Mouse (Mus musculus): ENCODE measurements around the gene Oas1e.

DNA sequence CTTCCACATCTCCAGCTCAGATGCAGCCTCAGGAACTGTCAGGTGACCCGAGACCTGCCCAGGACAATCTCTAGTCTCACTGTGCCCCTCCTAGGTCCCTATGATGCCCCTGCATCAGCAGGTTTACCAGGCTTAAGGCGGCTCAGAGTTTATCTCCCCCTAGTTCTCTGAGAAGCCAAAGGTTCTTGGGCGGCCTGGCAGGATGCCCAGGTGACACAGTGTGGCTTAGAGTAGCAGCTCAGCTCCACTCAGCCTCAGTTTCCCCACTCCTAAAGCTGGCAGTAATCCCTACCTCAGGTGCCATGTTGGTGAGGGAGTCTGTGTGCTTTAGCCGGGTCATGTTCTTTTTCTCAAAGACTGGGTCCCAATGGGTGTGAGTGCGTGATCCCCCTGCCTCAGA lies 18.5 kb downstream of the Oas1e start:
- no peak for TF ChIP-seq POLR2A (IDR thresholded peaks at IDR 0.05; ENCODE audit: insufficient read length, low read depth)
- no peak for TF ChIP-seq MAX (IDR thresholded peaks at IDR 0.05; ENCODE audit: low read depth)
- no peak for TF ChIP-seq USF1 (IDR thresholded peaks at IDR 0.05; ENCODE audit: low read depth)
- TF ChIP-seq CEBPB (IDR thresholded peaks at IDR 0.05; ENCODE audit: insufficient read depth, poor library complexity, severe bottlenecking) = no peak
- no peak for TF ChIP-seq REST (IDR thresholded peaks at IDR 0.05; ENCODE audit: insufficient read depth, insufficient read length)
- TF ChIP-seq MYOD1 (IDR thresholded peaks at IDR 0.05; ENCODE audit: control insufficient read depth in 1 of 3, insufficient read length in 2 of 3, low read depth in 2 of 3) = no peak
- TF ChIP-seq POLR2AphosphoS2 (IDR thresholded peaks at IDR 0.05; ENCODE audit: insufficient read length, low read depth) = no peak
- TF ChIP-seq E2F4 (IDR thresholded peaks at IDR 0.05; ENCODE audit: insufficient read depth) = no peak
- TF ChIP-seq SRF (IDR thresholded peaks at IDR 0.05; ENCODE audit: control insufficient read depth, insufficient read length, low read depth) = no peak
